Mouse (Mus musculus): ENCODE results near the gene Olfr830. TPM values are rescaled to one million over a fixed set of nuclear protein-coding genes. Genes with fewer than 3 reads are reported as not detected.
"Not testable (repeated sequence)": the region's sequence is repeated elsewhere in the genome, so short reads cannot be mapped to it uniquely, and the experiment has no call there.

Olfr830 gene
- not detected for total RNA-seq (2021)
- long read RNA-seq, experiment 1, result 0 reads
- long read RNA-seq, experiment 2, result 0 reads

DNA sequence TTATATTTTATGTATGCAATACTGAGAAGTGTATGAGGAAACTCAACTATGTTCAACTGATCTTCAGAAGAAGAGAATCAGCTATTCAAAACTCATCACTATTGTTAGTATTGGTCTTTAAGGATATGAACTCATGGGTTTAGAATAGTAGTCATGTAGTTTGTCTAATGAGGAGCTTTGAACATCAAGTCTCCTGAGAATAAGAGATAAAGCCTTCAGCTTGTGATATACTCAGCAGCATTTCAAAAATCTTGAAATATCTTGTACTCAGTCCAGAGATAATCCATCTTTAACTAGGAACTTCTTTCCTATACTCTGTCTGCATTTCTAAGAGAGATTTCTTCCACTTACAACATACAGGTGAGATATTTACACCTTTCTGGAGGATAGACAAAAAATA lies at the start of gene Olfr830:
Gene Olfr830 (plus strand): TSS at position 301 of the 400 bp plus-strand sequence.
- H3K27ac ChIP-seq, result no peak within 1 kb of the TSS
- intact Hi-C loops (cut with DNase I), result no loop called here
- DNase-seq, result no peak
- no peak for TF ChIP-seq CTCF (IDR thresholded peaks at IDR 0.05)
- H3K4me3 ChIP-seq, result no peak within 1 kb of the TSS

DNA sequence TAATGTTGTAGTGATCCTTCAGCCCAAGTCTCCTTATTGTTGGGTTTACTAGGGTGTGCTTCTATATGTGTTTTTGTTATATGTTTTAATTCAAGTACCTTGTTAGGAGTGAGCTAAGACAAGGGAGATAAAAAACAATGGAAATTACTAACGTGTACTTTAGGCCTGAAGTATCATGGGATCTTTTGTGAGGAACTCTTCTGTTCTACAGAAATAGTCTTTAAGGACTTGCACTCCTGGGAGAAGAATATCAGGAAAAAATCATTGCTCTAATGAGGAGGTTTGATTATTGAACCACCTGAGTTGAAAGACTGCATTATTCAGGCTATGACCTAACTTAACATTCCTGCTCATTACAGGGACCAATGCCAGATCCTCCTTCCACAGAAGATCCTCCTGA lies 19.9 kb upstream of the Olfr830 start, which contains the start of gene Olfr829:
Gene Olfr829 (plus strand): TSS at position 301 of the 400 bp plus-strand sequence.
- Histone ChIP-seq H3K27ac (no peak within 1 kb of the TSS), H3K4me3 (no peak within 1 kb of the TSS)
- no peak for DNase-seq
- intact Hi-C loops (cut with DNase I), result no loop called here
- TF ChIP-seq CTCF (IDR thresholded peaks at IDR 0.05), result no peak

DNA sequence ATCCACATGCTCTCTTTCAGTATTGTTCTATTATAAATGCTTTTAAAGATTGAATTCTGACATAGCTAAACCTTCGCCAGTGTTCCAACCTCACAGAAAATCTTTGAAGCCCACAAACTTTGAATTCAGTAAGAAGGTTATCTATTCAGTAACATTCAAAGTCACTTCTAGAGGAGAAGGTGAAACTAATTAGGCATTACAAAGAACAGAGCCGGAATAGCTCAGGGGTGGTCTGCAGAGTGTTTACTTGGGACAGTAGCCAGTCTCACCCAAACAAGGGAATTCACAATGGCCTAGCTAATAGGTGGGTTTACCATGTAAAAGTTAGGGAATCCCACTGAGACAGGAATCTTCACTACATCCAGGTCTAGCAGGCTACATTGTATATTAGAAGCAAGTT lies 33.2 kb downstream of the Olfr830 start:
- DNase-seq; intact Hi-C loops (cut with DNase I); H3K27ac ChIP-seq; H3K4me3 ChIP-seq: not testable (repeated sequence)

DNA sequence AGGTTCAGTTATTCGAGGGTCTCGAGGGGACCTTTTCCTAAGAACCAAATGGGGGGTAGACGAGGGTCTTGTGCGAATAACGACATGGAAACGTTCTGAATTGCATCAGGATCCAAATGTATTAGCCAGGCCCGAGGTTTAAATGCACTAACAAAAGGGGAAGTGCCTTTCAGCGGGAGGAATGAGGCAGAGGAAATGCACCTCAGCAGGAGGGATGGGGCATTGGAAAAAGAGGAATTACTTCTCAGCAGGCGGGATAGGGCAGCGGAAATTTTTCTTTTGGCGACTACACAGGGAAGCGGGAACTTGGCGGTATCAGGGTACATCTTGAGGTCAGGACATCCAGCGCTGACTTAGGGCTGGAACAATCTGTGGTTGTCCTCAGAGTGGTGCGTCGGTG lies 53.4 kb downstream of the Olfr830 start:
- H3K27ac ChIP-seq; DNase-seq; intact Hi-C loops (cut with DNase I); H3K4me3 ChIP-seq: not testable (repeated sequence)

Other genes with a start within 250 kb of the Olfr830 start
- gene Muc16, start 200.2 kb upstream of the Olfr830 start, total RNA-seq (2021), result not detected
- gene Olfr24, start 110.7 kb upstream of the Olfr830 start, total RNA-seq (2021), result not detected
- not detected for gene Olfr828, start 55.2 kb upstream of the Olfr830 start, total RNA-seq (2021)
- gene Olfr829, start 19.8 kb upstream of the Olfr830 start, total RNA-seq (2021), result not detected
- gene Olfr832, start 62.4 kb downstream of the Olfr830 start, total RNA-seq (2021), result not detected
- not detected for gene Olfr834, start 113.3 kb downstream of the Olfr830 start, total RNA-seq (2021)
- gene Olfr835, start 158.0 kb downstream of the Olfr830 start, total RNA-seq (2021), result not detected
- gene Olfr836, start 245.7 kb downstream of the Olfr830 start, total RNA-seq (2021), result not detected